Mouse (Mus musculus) heart, adult 11 months (tissue): ENCODE measurements at regions not wholly inside any gene's neighbourhood (a gene's known extent, or its start where the extent isn't known, plus 50 kb on each side); places are given as distances from the start of the nearest gene placed in this dataset.
A peak's percentile ranks its signal among the peaks of the same experiment; 100 is the strongest.

Source experiments
- DNase-seq: peaks from one replicate; pipeline ENCODE4 v3.0.0; 2022

- peak; percentile 88 for DNase-seq
These were observed 208.9 kb upstream of the Klf14 start for GRCm38 (mm10) chr6:31167732-31168131.

DNA sequence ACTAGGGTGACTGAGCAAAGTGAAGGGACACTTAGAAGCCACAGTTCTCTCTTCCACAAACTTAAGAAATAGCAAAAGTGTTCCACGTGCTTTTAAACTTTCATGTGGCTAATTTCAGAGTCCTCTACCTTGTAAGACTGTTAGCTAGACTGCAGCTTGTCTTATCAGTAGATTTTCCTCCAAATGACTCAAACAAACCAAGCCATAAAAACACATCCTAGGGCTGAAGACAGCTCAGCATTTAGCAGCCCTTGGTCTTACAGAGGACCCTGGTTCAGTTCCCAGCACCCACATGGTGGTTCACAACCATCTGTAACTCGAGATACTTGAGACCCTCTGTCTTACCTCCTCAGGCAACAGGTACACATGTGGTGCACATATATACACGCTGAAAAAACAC is 209.9 kb upstream of the Klf14 start:
- DNase-seq: no peak

DNA sequence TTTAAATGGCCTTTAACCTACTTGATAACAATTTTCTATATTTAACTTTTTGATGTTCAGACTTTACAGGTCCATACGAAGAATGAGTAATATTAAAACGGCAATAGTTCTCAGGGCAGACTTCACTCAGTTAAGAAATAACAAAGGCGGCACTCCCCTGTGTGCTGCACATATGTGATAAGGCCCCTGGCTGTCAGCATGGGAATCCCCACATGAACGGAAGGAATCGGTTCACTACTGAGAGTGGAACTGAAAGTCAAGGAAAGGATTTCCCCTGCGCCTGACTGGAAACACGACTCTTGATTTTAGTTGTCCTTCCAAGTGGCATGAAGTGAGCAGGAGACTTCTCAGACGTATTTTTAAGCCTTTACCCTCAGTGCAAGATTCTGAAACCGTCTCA is 210.5 kb upstream of the Klf14 start:
- peak; percentile 91 for DNase-seq

GRCm38 (mm10) chr6:31169868-31170600 is 211.2 kb upstream of the Klf14 start:
- no peak for DNase-seq

DNA sequence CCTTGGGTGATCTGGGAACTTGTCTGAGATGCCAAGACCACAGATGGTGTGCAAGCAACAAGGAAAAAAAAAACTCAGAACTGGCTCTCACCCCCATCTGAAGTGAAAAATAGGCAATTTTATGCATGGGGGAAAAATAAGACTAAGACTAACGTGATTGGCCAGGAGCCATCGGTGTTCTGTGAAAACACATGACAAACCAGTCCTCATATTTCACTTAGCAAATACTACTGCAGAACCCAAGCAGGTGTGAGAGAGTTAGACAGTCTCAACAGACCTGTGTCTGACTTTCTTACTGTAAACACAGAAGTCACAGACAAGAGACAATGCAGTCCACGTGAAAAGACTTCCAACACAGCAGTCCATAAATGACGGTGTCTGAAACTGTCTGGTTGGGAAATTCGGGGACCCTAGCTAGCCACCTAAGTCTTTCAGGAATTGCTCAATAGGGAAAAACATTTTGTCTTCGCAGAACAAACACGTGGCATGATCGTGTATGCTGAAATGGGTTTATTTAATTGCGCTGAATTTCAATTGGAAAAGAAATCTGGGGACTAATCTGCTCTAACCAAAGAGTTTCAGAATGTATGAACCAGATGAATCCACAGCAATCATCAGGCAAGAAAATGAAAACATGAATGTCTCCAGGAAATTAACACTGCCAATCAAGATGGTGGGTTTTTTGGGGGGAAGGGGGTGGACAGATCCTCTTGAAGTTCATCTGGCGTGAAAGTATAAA is 213.1 kb upstream of the Klf14 start:
- DNase-seq: no peak

DNA sequence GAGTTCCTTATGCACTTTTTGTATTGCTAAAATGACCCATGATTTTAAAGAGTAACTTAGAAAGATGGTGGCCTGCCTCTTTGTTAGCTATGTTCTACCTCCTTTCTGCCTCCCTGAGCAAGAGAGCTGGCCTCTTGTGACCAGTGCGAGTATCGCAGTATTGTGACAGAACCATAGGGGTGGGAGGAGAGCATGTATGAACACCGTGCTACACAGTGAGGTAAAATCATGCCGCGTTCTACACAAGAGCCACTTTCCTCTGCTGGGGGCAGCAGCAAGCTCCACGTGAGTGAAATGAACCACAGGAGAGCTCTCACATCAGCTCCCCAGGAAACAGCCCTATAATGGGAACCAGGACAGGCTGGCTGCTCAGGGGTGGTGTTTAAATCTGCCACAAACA is 216.9 kb upstream of the Klf14 start:
- DNase-seq: no peak

- no peak for DNase-seq
These were observed 217.5 kb upstream of the Klf14 start for GRCm38 (mm10) chr6:31176368-31176767.

DNA sequence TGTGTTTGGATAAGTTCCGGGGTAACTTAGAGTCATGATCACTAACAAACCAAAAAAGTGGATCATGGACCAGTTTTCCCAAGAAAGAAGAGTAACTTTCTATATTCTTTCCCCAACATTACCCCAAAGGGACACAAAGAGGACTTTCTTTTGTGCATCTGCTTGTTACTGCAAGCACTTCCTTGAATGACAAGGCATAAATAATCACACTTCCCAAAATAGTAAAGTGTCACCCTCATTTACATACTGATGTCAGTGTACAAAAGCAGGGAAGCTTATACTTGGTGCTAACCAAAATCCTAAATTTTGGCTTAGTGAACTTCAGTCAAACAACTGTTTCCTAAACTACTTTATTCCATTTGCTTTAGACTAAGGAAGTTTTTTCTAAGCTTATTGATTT is 218.0 kb upstream of the Klf14 start:
- DNase-seq: no peak

DNA sequence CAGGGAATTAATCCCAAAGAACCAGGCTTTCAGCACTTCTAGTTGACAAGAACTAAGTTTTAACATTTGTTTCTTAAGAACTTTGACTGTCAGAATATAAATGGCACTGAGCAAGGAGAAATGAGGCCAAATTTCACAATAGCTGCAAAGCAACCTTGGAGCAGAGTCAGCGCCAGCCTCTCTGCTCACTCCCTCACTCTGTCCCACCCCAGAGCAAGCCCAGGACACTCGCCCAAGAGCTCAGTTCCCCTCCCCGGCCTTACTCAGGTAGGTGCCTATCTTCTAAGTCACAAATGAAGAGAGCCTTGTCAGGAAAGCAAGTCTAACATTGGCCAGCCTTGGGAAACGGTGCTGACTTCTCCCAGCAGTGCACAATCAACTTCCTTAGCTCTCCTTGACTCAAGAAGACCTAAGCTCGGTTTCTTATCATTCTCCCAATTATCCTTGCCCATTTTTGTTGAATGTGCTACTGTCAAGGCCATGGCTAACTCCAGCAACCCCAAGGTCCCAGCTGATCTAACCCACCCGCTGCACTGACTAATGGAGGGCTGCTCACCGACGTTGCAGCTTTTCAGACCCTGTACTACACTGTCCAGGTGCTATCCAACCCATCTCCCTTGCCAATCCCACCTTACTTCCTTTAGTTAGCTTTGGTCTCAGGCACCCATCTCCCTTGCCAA is 219.5 kb upstream of the Klf14 start:
- DNase-seq: peak; percentile 91

DNA sequence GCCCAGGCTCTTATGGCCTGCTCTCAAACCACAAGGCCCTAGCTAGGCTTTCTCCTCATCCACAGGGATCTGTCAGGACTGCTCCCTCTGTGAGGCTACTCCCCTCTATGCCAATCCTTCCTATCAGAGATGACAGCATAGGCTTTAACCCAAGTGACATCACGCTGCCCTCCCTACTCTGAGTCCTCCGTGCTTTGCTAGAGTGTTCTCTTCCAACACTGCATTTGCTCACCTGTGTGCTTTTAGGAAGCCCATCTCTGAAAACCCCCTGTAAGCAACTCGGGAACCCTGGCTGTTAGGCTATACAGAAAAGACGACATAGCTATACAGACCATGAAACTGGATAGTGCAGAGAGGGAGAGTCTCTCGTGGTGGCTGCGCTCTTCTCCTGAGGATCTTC is 216.3 kb upstream of the Mkln1 start:
- peak; percentile 85 for DNase-seq

DNA sequence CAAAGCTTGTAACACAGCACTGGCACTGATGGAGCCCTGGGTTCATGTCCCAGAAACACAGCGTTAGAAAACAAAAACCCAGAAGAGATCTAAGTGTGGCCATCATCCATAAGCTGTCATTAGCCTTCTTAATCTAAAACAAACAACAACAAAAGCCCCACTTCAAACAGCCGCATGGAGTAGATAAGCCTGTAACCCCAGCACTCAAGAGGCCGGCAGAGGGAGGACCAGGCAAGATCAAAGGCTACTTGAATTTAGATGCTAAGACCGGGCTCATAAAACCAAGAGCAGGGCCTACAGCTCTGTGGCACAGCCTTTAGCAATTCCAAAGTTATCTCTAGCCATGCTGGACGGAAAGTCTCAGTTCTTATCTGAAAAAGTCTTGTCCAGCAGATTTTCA is 215.4 kb upstream of the Mkln1 start:
- no peak for DNase-seq

- DNase-seq: peak; percentile 94
These were observed 214.0 kb upstream of the Mkln1 start for GRCm38 (mm10) chr6:31184554-31184953.

DNA sequence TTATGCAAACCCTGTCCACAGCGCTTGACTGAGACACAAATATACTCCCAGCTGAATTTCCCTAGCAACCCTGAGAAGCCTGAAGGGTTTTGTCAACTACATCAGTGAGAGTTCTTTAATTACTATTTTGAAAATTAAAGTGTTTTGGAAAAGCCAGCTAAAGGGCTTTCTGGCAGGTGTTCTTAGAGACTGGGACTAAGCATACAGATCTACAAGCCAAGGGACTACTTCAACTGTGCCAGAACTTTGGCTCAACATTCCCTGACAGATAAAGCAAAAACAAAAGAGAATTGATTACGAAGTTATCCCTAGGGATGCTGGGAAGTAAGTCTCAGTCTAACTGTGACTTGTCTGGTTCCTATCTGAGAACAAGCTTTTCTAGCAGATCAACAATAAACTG is 213.4 kb upstream of the Mkln1 start:
- DNase-seq: peak; percentile 91

- no peak for DNase-seq
These were observed 210.5 kb upstream of the Mkln1 start for GRCm38 (mm10) chr6:31188066-31188465.

GRCm38 (mm10) chr6:31189060-31189459 is 209.5 kb upstream of the Mkln1 start:
- peak; percentile 91 for DNase-seq

GRCm38 (mm10) chr6:31190070-31190469 is 208.5 kb upstream of the Mkln1 start:
- DNase-seq: no peak

DNA sequence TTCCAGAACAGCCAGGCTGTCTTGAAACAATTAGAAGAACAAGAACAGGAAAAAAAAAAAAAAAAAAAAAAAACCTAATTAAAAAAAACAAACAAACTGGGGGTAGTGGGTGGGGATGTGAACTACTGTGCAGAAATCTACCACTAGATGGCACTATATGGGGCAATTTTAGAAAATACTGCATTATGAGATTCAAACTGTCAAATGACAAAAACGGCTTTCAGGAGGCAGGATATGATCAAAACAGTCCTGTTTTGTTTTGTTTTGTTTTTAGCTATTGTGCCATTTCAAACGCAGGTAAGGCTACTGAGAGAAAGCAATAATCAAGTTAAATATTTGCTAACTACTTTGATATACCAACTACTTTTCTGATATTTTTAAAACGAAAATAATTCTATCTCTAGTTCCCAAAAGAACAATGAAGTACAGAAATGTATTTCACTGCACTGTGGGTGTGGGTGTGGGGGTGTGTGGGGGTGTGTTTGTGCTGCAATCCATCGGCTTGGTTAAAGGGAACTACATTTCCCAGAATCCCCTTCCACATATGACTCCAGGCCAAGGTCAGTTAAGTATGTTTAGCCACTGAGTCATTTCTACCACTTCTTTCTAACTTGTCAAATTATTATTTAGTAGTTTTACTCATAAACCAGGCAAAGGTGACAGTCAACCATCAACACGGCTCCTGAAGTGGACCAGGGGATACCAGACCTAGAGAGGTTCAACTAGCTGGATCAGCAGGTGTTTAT is 207.7 kb upstream of the Mkln1 start:
- no peak for DNase-seq

DNA sequence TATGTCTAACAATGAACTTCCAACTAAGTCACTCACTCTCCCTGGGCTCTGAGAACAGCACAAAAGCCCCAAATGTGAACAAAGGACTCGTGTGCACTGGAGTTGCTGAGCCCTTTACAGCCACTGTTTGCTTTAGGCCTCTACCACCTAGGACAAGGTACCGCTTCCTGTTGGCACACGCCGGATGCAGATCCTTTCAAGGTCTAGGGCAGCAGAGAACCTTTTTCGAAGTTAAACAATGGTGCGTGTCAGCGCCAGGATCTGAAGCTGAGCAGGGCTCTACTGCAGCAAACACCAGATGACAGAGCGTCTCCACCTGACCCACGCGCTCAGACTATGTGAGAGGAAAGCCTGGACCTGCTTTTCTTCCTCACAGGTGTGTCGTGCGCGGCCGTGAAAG is 207.0 kb upstream of the Mkln1 start:
- peak; percentile 91 for DNase-seq

DNA sequence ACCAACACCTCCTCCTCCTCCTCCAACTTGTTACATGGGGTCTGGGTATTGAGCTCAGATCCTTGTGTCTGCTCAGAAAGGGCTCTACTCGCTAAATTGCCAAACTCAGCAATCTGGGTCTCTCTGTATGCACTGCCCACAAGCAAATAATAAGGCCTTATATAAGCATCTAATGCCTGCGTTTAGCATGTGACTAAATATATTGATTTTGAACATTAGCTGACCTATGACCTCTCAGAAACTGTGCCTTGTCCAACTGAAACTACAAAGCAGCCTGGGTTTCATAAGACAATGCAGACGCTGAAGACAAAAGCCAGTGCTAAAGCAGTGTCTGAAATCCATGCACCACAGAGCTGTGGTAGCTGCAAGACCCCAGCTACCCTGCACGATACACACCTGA is 206.3 kb upstream of the Mkln1 start:
- no peak for DNase-seq

GRCm38 (mm10) chr6:31193202-31193601 is 205.3 kb upstream of the Mkln1 start:
- DNase-seq: no peak

- no peak for DNase-seq
These were observed 200.8 kb upstream of the Mkln1 start for GRCm38 (mm10) chr6:31197631-31198338.

GRCm38 (mm10) chr6:31198340-31198739 is 200.2 kb upstream of the Mkln1 start:
- DNase-seq: no peak

GRCm38 (mm10) chr6:31200705-31201104 is 197.8 kb upstream of the Mkln1 start:
- DNase-seq: no peak
